Mouse (Mus musculus): ENCODE results near the gene Ttc22.

The Ttc22 gene

GRCm38 (mm10) chr4:106617056-106617455 lies 5.2 kb upstream of the Ttc22 start, which contains the start of gene Lexm:
Gene Lexm (minus strand): TSS chr4:106617241.
- DNase-seq: no peak

GRCm38 (mm10) chr4:106618898-106619297 lies 3.3 kb upstream of the Ttc22 start:
- no peak for DNase-seq

GRCm38 (mm10) chr4:106621428-106621827 lies 804 bp upstream of the Ttc22 start:
- no peak for DNase-seq

GRCm38 (mm10) chr4:106622712-106623111 lies 480 bp downstream of the Ttc22 start:
- no peak for DNase-seq

GRCm38 (mm10) chr4:106624271-106624670 lies 2.0 kb downstream of the Ttc22 start:
- no peak for DNase-seq

GRCm38 (mm10) chr4:106627809-106628208 lies 5.6 kb downstream of the Ttc22 start:
- DNase-seq: no peak

- DNase-seq: no peak
These were observed 6.6 kb downstream of the Ttc22 start for GRCm38 (mm10) chr4:106628650-106629360.

- no peak for DNase-seq
These were observed 7.1 kb downstream of the Ttc22 start for GRCm38 (mm10) chr4:106629374-106629773.

- peak; percentile 92 for DNase-seq
These were observed 8.3 kb downstream of the Ttc22 start for GRCm38 (mm10) chr4:106630333-106631220.

- DNase-seq: no peak
These were observed 10.1 kb downstream of the Ttc22 start for GRCm38 (mm10) chr4:106632313-106632712.

GRCm38 (mm10) chr4:106633281-106634085 lies 11.3 kb downstream of the Ttc22 start:
- no peak for DNase-seq

- DNase-seq: no peak
These were observed 11.9 kb downstream of the Ttc22 start for GRCm38 (mm10) chr4:106634086-106634479.

GRCm38 (mm10) chr4:106643483-106644217 lies 21.4 kb downstream of the Ttc22 start:
- no peak for DNase-seq

GRCm38 (mm10) chr4:106644218-106644610 lies 22.0 kb downstream of the Ttc22 start:
- no peak for DNase-seq

- DNase-seq: no peak
These were observed 23.6 kb downstream of the Ttc22 start for GRCm38 (mm10) chr4:106645797-106646196.

GRCm38 (mm10) chr4:106647137-106647536 lies 24.9 kb downstream of the Ttc22 start:
- no peak for DNase-seq

- DNase-seq: peak; percentile 98
These were observed 28.7 kb downstream of the Ttc22 start, which contains the start of gene Pars2 for GRCm38 (mm10) chr4:106650833-106651527. Gene Pars2 (plus strand): TSS chr4:106651069.

- no peak for DNase-seq
These were observed 30.3 kb downstream of the Ttc22 start for GRCm38 (mm10) chr4:106652546-106652945.

- no peak for DNase-seq
These were observed 30.8 kb downstream of the Ttc22 start for GRCm38 (mm10) chr4:106653051-106653450.

GRCm38 (mm10) chr4:106655681-106656080 lies 33.4 kb downstream of the Ttc22 start:
- no peak for DNase-seq

GRCm38 (mm10) chr4:106663956-106664470 lies 41.8 kb downstream of the Ttc22 start:
- no peak for DNase-seq
